Mouse (Mus musculus) forebrain, embryonic 13.5 days (tissue): ENCODE measurements around the gene Arhgap24. TPM values are rescaled to one million over a fixed set of nuclear protein-coding genes. Genes with fewer than 3 reads are reported as not detected.

Experiments used
- ATAC-seq: fragments of 200-750 bp; cut with Nextera tagmentation; 2 replicates; pipeline ENCODE4 v1.8.0; 2017
- H3K27ac ChIP-seq: fragments of 300-500 bp; sonication (generic); 2 replicates; pipeline ENCODE4 v1.5.1; 2015; ENCODE audit warnings: inconsistent platforms, mild to moderate bottlenecking, moderate library complexity
- H3K27me3 ChIP-seq: fragments of 300-500 bp; sonication (generic); 2 replicates; pipeline ENCODE4 v1.6.1; 2015; ENCODE audit warnings: mild to moderate bottlenecking, inconsistent platforms
- H3K36me3 ChIP-seq: fragments of 300-500 bp; sonication (generic); 2 replicates; pipeline ENCODE4 v1.6.1; 2015; ENCODE audit warnings: mild to moderate bottlenecking, inconsistent platforms; ENCODE audit not compliant: poor library complexity, severe bottlenecking
- H3K4me1 ChIP-seq: fragments of 300-500 bp; sonication (generic); 2 replicates; pipeline ENCODE4 v1.6.1; 2015; ENCODE audit warnings: inconsistent platforms
- H3K4me2 ChIP-seq: fragments of 300-500 bp; sonication (generic); 2 replicates; pipeline ENCODE4 v1.6.1; 2015; ENCODE audit warnings: inconsistent platforms, mild to moderate bottlenecking, moderate library complexity
- H3K4me3 ChIP-seq: fragments of 300-500 bp; sonication (generic); 2 replicates; pipeline ENCODE4 v1.5.1; 2015; ENCODE audit warnings: mild to moderate bottlenecking, inconsistent platforms
- H3K9ac ChIP-seq: fragments of 300-500 bp; sonication (generic); 2 replicates; pipeline ENCODE4 v1.6.1; 2015; ENCODE audit warnings: mild to moderate bottlenecking, inconsistent platforms
- H3K9me3 ChIP-seq: fragments of 300-500 bp; sonication (generic); replicated peaks from 2 replicates; pipeline ENCODE4 v1.6.1; 2016; ENCODE audit warnings: inconsistent platforms
- whole genome bisulfite sequencing: fragments of 180-500 bp; shearing (Covaris S2); methylation state at CpG from one replicate; pipeline ENCODE4 v1.1.7; 2015; 5-methylcytosine and 5-hydroxymethylcytosine counted together
- polyA plus RNA-seq: library from polyadenylated mRNA; unstranded; fragments of >200 nt; fragmentation: Nextera tagmentation; extraction: Ambion mirVana; gene quantifications from 2 replicates; pipeline ENCODE4 v1.2.1, GENCODE M21; 2015

Gene Arhgap24
- polyA plus RNA-seq, 1 experiment from 2014 or later: 2.0 TPM

DNA sequence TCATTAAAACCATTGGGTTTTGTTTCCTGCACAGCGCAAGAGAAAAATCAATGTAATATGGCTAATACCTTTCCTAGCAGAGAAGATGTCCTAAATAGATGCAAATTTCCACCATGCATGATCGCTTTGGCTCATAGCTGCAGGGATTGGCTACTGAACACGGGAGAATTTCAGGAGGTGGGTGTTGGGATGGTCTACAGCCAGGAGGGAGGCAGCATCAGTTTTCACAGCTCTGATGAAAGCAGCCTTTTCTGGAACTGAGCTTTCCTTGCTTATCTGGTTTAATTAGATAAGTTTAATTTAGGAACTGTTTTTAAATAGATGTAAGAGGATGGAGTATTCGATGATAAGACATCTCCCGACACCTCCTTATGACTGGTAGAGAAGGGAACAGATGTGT is 217.2 kb downstream of the Arhgap24 start:
- WGBS: 83% methylated on average over 5 of the region's 5 CpGs
- H3K4me3 ChIP-seq: no peak overlapping the region
- H3K4me2 ChIP-seq: no peak overlapping the region
- no peak overlapping the region for H3K27ac ChIP-seq
- no peaks in the 10 kb centered on the region for H3K36me3 ChIP-seq
- no peak for ATAC-seq
- H3K9me3 ChIP-seq: no peaks in the 10 kb centered on the region
- H3K4me1 ChIP-seq: no peaks in the 10 kb centered on the region
- H3K9ac ChIP-seq: no peak overlapping the region
- no peaks in the 10 kb centered on the region for H3K27me3 ChIP-seq

GRCm38 (mm10) chr5:102698891-102699290 is 217.7 kb downstream of the Arhgap24 start:
- ATAC-seq: no peak
- no peaks in the 10 kb centered on the region for H3K4me1 ChIP-seq
- H3K36me3 ChIP-seq: no peaks in the 10 kb centered on the region
- H3K9me3 ChIP-seq: no peaks in the 10 kb centered on the region
- H3K4me3 ChIP-seq: no peak overlapping the region
- WGBS: 84% methylated on average over 2 of the region's 2 CpGs
- no peak overlapping the region for H3K4me2 ChIP-seq
- H3K27ac ChIP-seq: no peak overlapping the region
- H3K9ac ChIP-seq: no peak overlapping the region
- no peaks in the 10 kb centered on the region for H3K27me3 ChIP-seq

DNA sequence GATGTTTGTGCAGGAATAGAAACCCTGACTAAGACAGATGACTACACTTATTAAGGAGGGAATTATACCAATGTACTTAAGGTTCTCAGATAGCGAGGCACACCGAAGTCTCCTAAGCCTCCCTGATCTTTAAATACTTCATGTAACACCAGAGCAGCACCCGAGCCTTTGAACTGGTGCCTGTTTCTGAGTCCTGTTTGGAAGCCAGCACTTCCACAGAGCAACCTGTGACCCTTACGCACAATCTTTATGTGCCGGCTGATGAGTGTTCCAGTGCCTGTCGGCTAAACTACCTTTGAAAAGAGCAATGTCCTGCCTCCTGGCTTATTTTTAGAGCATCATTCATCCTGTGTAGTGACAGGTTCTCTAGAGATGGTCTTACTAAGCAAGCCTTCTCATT is 221.4 kb downstream of the Arhgap24 start:
- Histone ChIP-seq H3K27ac (no peak overlapping the region), H3K9ac (no peak overlapping the region), H3K9me3 (no peaks in the 10 kb centered on the region), H3K4me3 (no peak overlapping the region), H3K4me2 (no peak overlapping the region), H3K4me1 (no peaks in the 10 kb centered on the region), H3K36me3 (no peaks in the 10 kb centered on the region), H3K27me3 (no peaks in the 10 kb centered on the region)
- no peak for ATAC-seq
- 90% methylated on average over 6 of the region's 6 CpGs for WGBS

- Histone ChIP-seq H3K9me3 (no peaks in the 10 kb centered on the region), H3K9ac (no peak overlapping the region), H3K4me2 (no peak overlapping the region), H3K27me3 (no peaks in the 10 kb centered on the region), H3K36me3 (no peaks in the 10 kb centered on the region), H3K27ac (no peak overlapping the region), H3K4me3 (no peak overlapping the region), H3K4me1 (no peaks in the 10 kb centered on the region)
- 58% methylated on average over 5 of the region's 5 CpGs for WGBS
- peak; percentile 59; the same call in 1 of the 2 replicates for ATAC-seq
Measured at GRCm38 (mm10) chr5:102703325-102704099, 222.3 kb downstream of the Arhgap24 start.

DNA sequence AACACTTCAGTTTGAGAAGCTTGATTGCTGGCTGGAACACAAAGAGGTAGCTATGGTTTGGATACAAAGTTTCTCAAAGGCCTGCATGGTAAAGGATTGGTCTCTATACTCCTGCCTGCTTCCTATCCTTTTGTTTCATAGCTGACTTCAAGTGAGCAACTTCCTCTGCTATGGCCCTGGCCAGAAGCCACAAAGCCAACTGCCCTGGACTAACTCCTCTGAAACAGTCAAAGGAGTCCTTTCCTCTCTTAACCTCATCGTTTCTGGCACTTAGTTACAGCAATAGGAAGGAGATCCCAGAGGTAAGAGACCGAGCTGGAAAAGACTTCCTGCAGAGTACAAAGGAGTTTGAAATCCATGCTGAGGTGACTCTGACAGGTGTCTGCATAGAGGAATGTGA is 224.0 kb downstream of the Arhgap24 start:
- no peak for ATAC-seq
- no peaks in the 10 kb centered on the region for H3K36me3 ChIP-seq
- H3K4me2 ChIP-seq: no peak overlapping the region
- WGBS: 34% methylated on average over 2 of the region's 2 CpGs
- no peaks in the 10 kb centered on the region for H3K4me1 ChIP-seq
- no peak overlapping the region for H3K9ac ChIP-seq
- H3K27me3 ChIP-seq: no peaks in the 10 kb centered on the region
- no peak overlapping the region for H3K4me3 ChIP-seq
- no peaks in the 10 kb centered on the region for H3K9me3 ChIP-seq
- no peak overlapping the region for H3K27ac ChIP-seq

- no peak overlapping the region for H3K9ac ChIP-seq
- no peaks in the 10 kb centered on the region for H3K4me1 ChIP-seq
- no peak overlapping the region for H3K27ac ChIP-seq
- 88% methylated on average over 7 of the region's 7 CpGs for WGBS
- H3K9me3 ChIP-seq: no peaks in the 10 kb centered on the region
- ATAC-seq: no peak
- H3K27me3 ChIP-seq: no peaks in the 10 kb centered on the region
- H3K36me3 ChIP-seq: no peaks in the 10 kb centered on the region
- no peak overlapping the region for H3K4me2 ChIP-seq
- H3K4me3 ChIP-seq: no peak overlapping the region
Measured at GRCm38 (mm10) chr5:102710336-102710735, 229.1 kb downstream of the Arhgap24 start.

DNA sequence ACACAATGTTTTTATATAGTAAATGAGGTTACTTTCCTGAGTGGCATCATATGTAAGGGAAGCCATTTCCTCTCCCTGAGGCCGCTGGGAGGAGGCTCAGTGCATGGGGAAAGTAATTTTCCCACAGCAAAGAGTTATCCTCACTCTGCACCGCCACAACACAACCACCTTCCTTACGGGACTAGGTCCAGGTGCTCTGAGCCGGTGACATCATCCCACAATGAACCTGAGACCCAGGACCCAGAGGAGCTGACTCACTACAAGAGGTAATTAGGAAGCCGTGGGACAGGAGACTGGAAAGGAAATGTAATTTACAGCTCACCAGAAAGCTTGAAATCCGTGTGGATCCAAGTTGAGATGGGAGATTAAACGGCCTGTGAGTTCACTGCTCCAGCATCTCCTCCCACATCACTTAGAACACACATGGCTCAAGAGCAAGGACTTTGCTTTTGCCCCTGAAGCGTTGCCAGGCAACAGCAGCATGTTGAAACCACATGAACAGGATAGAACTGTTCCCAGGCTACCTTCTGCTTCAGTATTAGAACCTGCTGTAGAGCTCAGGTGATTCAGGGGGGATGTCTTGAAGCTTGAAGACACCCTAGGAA is 238.3 kb downstream of the Arhgap24 start:
- Histone ChIP-seq H3K4me2 (no peak overlapping the region), H3K27me3 (no peaks in the 10 kb centered on the region), H3K4me1 (no peaks in the 10 kb centered on the region), H3K36me3 (no peaks in the 10 kb centered on the region), H3K9ac (no peak overlapping the region), H3K27ac (no peak overlapping the region), H3K9me3 (no peaks in the 10 kb centered on the region), H3K4me3 (no peak overlapping the region)
- ATAC-seq: no peak
- 77% methylated on average over 8 of the region's 8 CpGs for WGBS

GRCm38 (mm10) chr5:102723558-102723957 is 242.4 kb downstream of the Arhgap24 start:
- Histone ChIP-seq H3K9ac (no peak overlapping the region), H3K36me3 (no peaks in the 10 kb centered on the region), H3K4me2 (no peak overlapping the region), H3K4me1 (0 out of 2 replicates have a peak, but pooled peaks cover 3% of the 10 kb centered on the region), H3K27ac (no peak overlapping the region), H3K27me3 (no peaks in the 10 kb centered on the region), H3K4me3 (no peak overlapping the region), H3K9me3 (no peaks in the 10 kb centered on the region)
- WGBS: 91% methylated on average over 3 of the region's 3 CpGs
- ATAC-seq: no peak

DNA sequence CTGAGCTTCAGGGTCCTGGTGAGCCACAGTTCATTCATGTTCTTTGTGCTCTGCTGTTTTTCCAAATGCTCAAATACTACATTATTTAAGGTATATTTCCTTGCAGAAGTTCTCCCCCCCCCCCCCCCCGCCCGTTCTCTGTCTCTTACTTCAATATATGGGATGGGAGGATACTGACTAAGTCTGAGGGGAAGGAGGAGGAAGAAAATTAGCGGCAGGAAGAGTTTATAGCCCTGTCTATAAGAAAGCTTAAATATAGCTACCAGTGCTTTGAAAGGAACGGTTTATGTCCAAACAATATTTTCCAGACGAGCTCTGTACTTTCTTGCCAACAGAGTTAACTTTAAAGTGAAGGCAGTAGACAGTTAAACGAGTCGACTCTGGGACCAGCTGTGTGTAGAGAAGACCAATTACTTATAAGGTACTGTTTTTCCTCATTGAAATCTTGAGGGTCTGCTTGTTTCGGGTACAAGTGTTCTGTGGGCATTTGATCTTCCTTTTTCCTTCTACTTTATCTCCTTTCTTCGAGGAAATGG is 243.7 kb downstream of the Arhgap24 start:
- no peak for ATAC-seq
- Histone ChIP-seq H3K4me2 (no peak overlapping the region), H3K4me3 (no peak overlapping the region), H3K36me3 (no peaks in the 10 kb centered on the region), H3K4me1 (0 out of 2 replicates have a peak, but pooled peaks cover 3% of the 10 kb centered on the region), H3K9ac (no peak overlapping the region), H3K27ac (no peak overlapping the region), H3K9me3 (no peaks in the 10 kb centered on the region), H3K27me3 (no peaks in the 10 kb centered on the region)
- WGBS: 57% methylated on average over 8 of the region's 9 CpGs

- Histone ChIP-seq H3K9me3 (no peaks in the 10 kb centered on the region), H3K36me3 (no peaks in the 10 kb centered on the region), H3K4me3 (no peak overlapping the region), H3K9ac (no peak overlapping the region), H3K4me1 (0 out of 2 replicates have a peak, but pooled peaks cover 3% of the 10 kb centered on the region), H3K4me2 (no peak overlapping the region), H3K27me3 (no peaks in the 10 kb centered on the region), H3K27ac (no peak overlapping the region)
- no peak for ATAC-seq
- 82% methylated on average over 6 of the region's 6 CpGs for WGBS
Measured at GRCm38 (mm10) chr5:102725365-102725764, 244.2 kb downstream of the Arhgap24 start.

DNA sequence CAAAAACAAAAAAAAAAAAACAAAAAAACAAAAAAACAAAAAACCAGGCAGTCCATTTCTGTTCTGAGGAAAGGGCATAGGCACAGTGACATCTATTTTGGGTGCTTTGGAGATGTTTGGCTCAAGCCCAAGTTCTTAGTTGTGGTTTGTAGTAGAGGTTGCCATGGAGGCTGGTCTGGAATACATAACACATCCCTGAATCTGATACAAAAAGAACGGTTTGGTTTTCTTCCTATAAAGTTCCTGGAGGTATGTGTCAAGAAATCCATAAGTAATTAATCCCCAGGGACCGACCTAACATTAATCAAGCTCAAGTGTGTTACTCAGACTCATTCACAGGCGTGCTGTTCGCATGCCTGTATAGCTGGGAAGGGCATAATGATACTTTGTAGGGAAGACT is 245.8 kb downstream of the Arhgap24 start:
- Histone ChIP-seq H3K4me1 (0 out of 2 replicates have a peak, but pooled peaks cover 3% of the 10 kb centered on the region), H3K9ac (no peak overlapping the region), H3K27ac (no peak overlapping the region), H3K4me2 (no peak overlapping the region), H3K36me3 (no peaks in the 10 kb centered on the region), H3K27me3 (no peaks in the 10 kb centered on the region), H3K9me3 (no peaks in the 10 kb centered on the region), H3K4me3 (no peak overlapping the region)
- 32% methylated on average over 4 of the region's 4 CpGs for WGBS
- ATAC-seq: no peak

DNA sequence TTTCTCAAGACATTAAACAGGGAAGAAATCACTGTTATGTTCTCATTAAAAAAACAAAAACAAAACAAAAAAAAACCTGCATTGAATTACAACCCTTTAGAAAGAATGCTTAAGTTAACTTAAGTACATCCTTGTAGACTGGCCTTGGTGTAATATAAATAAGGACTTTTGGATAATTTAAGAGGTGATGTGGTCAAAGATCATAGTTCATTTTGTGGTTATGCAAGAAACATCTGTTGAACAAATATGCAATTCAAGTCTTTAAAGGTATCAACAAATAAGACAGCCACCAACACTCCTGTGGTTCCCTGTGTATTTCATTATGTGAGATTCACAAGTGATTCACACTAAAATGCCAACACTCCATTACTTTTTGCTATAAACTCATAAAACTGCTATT is 247.3 kb downstream of the Arhgap24 start:
- Histone ChIP-seq H3K4me2 (no peak overlapping the region), H3K27ac (no peak overlapping the region), H3K4me3 (no peak overlapping the region), H3K27me3 (no peaks in the 10 kb centered on the region), H3K4me1 (0 out of 2 replicates have a peak, but pooled peaks cover 3% of the 10 kb centered on the region), H3K9me3 (no peaks in the 10 kb centered on the region), H3K9ac (no peak overlapping the region), H3K36me3 (no peaks in the 10 kb centered on the region)
- no peak for ATAC-seq
